Mouse (Mus musculus): ENCODE measurements around the gene Sgms1.

DNA sequence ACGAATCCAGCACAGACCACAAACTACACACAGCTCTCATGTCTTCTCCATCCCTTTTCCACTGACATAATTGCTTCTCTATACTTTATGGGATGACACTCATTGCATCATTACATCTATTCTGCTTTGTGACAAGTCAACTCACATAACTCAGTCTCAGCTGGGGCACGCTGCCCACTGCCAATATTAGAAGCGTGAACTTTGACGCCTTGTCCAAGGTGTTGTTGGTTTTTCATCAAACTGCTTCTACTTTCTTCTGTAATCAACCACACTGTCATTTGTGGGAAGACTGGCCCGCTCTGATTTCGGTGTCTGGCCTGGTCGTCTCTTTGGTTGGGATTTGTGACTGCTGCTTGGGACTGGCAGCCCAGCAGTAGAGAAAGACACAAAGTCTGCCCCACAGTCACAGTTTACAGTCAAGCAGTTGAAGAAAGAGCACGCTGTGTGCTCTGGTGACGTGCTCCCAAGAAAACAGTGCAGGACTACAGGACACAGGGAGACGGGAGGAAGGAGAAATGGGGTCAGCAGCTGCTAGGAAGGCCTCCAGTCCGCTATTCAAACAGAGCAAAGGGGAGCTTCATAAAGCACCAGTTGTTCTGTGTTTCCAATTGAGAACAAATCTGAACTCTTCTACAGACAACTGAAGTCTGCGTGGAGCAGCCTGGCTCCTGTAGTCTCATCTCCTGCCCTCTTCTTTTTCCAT lies 120.2 kb downstream of the Sgms1 start:
- TF ChIP-seq CTCF (IDR thresholded peaks at IDR 0.05; ENCODE audit: insufficient read depth, low read length) (no peak), POLR2A (IDR thresholded peaks at IDR 0.05; ENCODE audit: borderline replicate concordance, extremely low read depth, low read depth, low read length) (no peak)

Data from lung, adult 2 months (tissue).